Mouse (Mus musculus): ENCODE data around the gene Rab21. TPM values are rescaled to one million over a fixed set of nuclear protein-coding genes. Genes with fewer than 3 reads are reported as not detected.

Gene Rab21
- polyA plus RNA-seq, 1 experiment: 30.9 TPM

GRCm38 (mm10) chr10:115339820-115340328, 24.5 kb upstream of the Rab21 start:
- TF ChIP-seq GATA1 (IDR thresholded peaks at IDR 0.05; ENCODE audit: low read length): no peak

- no peak for TF ChIP-seq GATA1 (IDR thresholded peaks at IDR 0.05; ENCODE audit: low read length)
Measured at GRCm38 (mm10) chr10:115336901-115337300, 21.5 kb upstream of the Rab21 start.

GRCm38 (mm10) chr10:115333528-115333927, 18.1 kb upstream of the Rab21 start:
- TF ChIP-seq GATA1 (IDR thresholded peaks at IDR 0.05; ENCODE audit: low read length): no peak

GRCm38 (mm10) chr10:115332997-115333396, 17.6 kb upstream of the Rab21 start:
- no peak for TF ChIP-seq GATA1 (IDR thresholded peaks at IDR 0.05; ENCODE audit: low read length)

- no peak for TF ChIP-seq GATA1 (IDR thresholded peaks at IDR 0.05; ENCODE audit: low read length)
Measured at GRCm38 (mm10) chr10:115332420-115332952, 17.1 kb upstream of the Rab21 start.

- no peak for TF ChIP-seq GATA1 (IDR thresholded peaks at IDR 0.05; ENCODE audit: low read length)
Measured at GRCm38 (mm10) chr10:115329010-115329530, 13.7 kb upstream of the Rab21 start.

GRCm38 (mm10) chr10:115328514-115328913, 13.1 kb upstream of the Rab21 start:
- no peak for TF ChIP-seq GATA1 (IDR thresholded peaks at IDR 0.05; ENCODE audit: low read length)

GRCm38 (mm10) chr10:115323295-115323694, 7.9 kb upstream of the Rab21 start:
- no peak for TF ChIP-seq GATA1 (IDR thresholded peaks at IDR 0.05; ENCODE audit: low read length)

GRCm38 (mm10) chr10:115321317-115322035, 6.1 kb upstream of the Rab21 start:
- TF ChIP-seq GATA1 (IDR thresholded peaks at IDR 0.05; ENCODE audit: low read length): no peak

GRCm38 (mm10) chr10:115316313-115316712, 919 bp upstream of the Rab21 start:
- TF ChIP-seq GATA1 (IDR thresholded peaks at IDR 0.05; ENCODE audit: low read length): no peak

- TF ChIP-seq GATA1 (IDR thresholded peaks at IDR 0.05; ENCODE audit: low read length): no peak
Measured at GRCm38 (mm10) chr10:115314582-115315452, 577 bp downstream of the Rab21 start.

- TF ChIP-seq GATA1 (IDR thresholded peaks at IDR 0.05; ENCODE audit: low read length): no peak
Measured at GRCm38 (mm10) chr10:115314287-115314581, 1.2 kb downstream of the Rab21 start.

- TF ChIP-seq GATA1 (IDR thresholded peaks at IDR 0.05; ENCODE audit: low read length): no peak
Measured at GRCm38 (mm10) chr10:115313641-115314286, 1.6 kb downstream of the Rab21 start.

GRCm38 (mm10) chr10:115312732-115313131, 2.7 kb downstream of the Rab21 start:
- TF ChIP-seq GATA1 (IDR thresholded peaks at IDR 0.05; ENCODE audit: low read length): no peak

GRCm38 (mm10) chr10:115312194-115312593, 3.2 kb downstream of the Rab21 start:
- TF ChIP-seq GATA1 (IDR thresholded peaks at IDR 0.05; ENCODE audit: low read length): no peak
